Mouse (Mus musculus): ENCODE results near the gene Sgms2. TPM values are rescaled to one million over a fixed set of nuclear protein-coding genes. Genes with fewer than 3 reads are reported as not detected.
A peak's percentile ranks its signal among the peaks of the same experiment; 100 is the strongest.

Sgms2 gene
- polyA plus RNA-seq (2015; fragmentation: Nextera tagmentation; extraction: Ambion mirVana), result 11.1 and 13.2 TPM in 2 replicates

- no peaks in the 10 kb centered on the region for H3K9me3 ChIP-seq (ENCODE audit: low read length)
- ATAC-seq (ENCODE audit: low FRiP score, low TSS enrichment), result no peak
- peak within 1 kb of the TSS; percentile 92 for H3K27ac ChIP-seq (ENCODE audit: low read length)
- 0 out of 2 replicates have a peak, but pooled peaks cover 4% of the 10 kb centered on the region for H3K27me3 ChIP-seq (ENCODE audit: insufficient read depth, low read length)
- no peaks in the 10 kb centered on the region for H3K36me3 ChIP-seq (ENCODE audit: insufficient read depth, low read length)
- H3K4me2 ChIP-seq (replicated peaks; ENCODE audit: low read depth, low read length), result peak within 1 kb of the TSS; percentile 68
- peak within 1 kb of the TSS; percentile 75 for H3K4me3 ChIP-seq (ENCODE audit: low read length)
- WGBS, result 87% methylated on average over 2 of the region's 2 CpGs
- peaks cover 17% of the 10 kb centered on the region; the same call in 1 of the 2 replicates for H3K4me1 ChIP-seq (ENCODE audit: insufficient read depth, low read length)
- peak within 1 kb of the TSS; percentile 86 for H3K9ac ChIP-seq (replicated peaks; ENCODE audit: low read length)
Measured at GRCm38 (mm10) chr3:131491361-131491925, at the start of gene Sgms2. Gene Sgms2 (minus strand): TSS chr3:131491411.

GRCm38 (mm10) chr3:131525229-131525628 lies 34.0 kb upstream of the Sgms2 start:
- H3K27me3 ChIP-seq (ENCODE audit: insufficient read depth, low read length), result no peaks in the 10 kb centered on the region
- 85% methylated on average over 3 of the region's 3 CpGs for WGBS
- H3K4me3 ChIP-seq (ENCODE audit: low read length), result no peak overlapping the region

GRCm38 (mm10) chr3:131524779-131525178 lies 33.6 kb upstream of the Sgms2 start:
- H3K27ac ChIP-seq (ENCODE audit: low read length), result no peak overlapping the region
- no peaks in the 10 kb centered on the region for H3K27me3 ChIP-seq (ENCODE audit: insufficient read depth, low read length)
- no peak overlapping the region for H3K4me3 ChIP-seq (ENCODE audit: low read length)
- H3K9ac ChIP-seq (replicated peaks; ENCODE audit: low read length), result no peak overlapping the region
- H3K9me3 ChIP-seq (ENCODE audit: low read length), result no peaks in the 10 kb centered on the region
- no peaks in the 10 kb centered on the region for H3K36me3 ChIP-seq (ENCODE audit: insufficient read depth, low read length)
- no peak for ATAC-seq (ENCODE audit: low FRiP score, low TSS enrichment)
- no peaks in the 10 kb centered on the region for H3K4me1 ChIP-seq (ENCODE audit: insufficient read depth, low read length)
- no peak overlapping the region for H3K4me2 ChIP-seq (replicated peaks; ENCODE audit: low read depth, low read length)
- 17% methylated on average over 11 of the region's 11 CpGs for WGBS

More at GRCm38 (mm10) chr3:131525229-131525628, 34.0 kb upstream of the Sgms2 start:
- no peak overlapping the region for H3K4me2 ChIP-seq (replicated peaks; ENCODE audit: low read depth, low read length)
- no peaks in the 10 kb centered on the region for H3K4me1 ChIP-seq (ENCODE audit: insufficient read depth, low read length)
- no peak for ATAC-seq (ENCODE audit: low FRiP score, low TSS enrichment)
- H3K27ac ChIP-seq (ENCODE audit: low read length), result no peak overlapping the region
- no peaks in the 10 kb centered on the region for H3K36me3 ChIP-seq (ENCODE audit: insufficient read depth, low read length)
- no peaks in the 10 kb centered on the region for H3K9me3 ChIP-seq (ENCODE audit: low read length)
- no peak overlapping the region for H3K9ac ChIP-seq (replicated peaks; ENCODE audit: low read length)

GRCm38 (mm10) chr3:131524210-131524609 lies 33.0 kb upstream of the Sgms2 start:
- Histone ChIP-seq H3K4me3 (ENCODE audit: low read length) (no peak overlapping the region), H3K36me3 (ENCODE audit: insufficient read depth, low read length) (no peaks in the 10 kb centered on the region), H3K9me3 (ENCODE audit: low read length) (no peaks in the 10 kb centered on the region), H3K27me3 (ENCODE audit: insufficient read depth, low read length) (no peaks in the 10 kb centered on the region), H3K27ac (ENCODE audit: low read length) (no peak overlapping the region), H3K4me2 (replicated peaks; ENCODE audit: low read depth, low read length) (no peak overlapping the region), H3K4me1 (ENCODE audit: insufficient read depth, low read length) (no peaks in the 10 kb centered on the region), H3K9ac (replicated peaks; ENCODE audit: low read length) (no peak overlapping the region)
- ATAC-seq (ENCODE audit: low FRiP score, low TSS enrichment), result no peak
- WGBS, result 71% methylated on average over 5 of the region's 5 CpGs

GRCm38 (mm10) chr3:131523749-131524148 lies 32.5 kb upstream of the Sgms2 start:
- Histone ChIP-seq H3K9ac (replicated peaks; ENCODE audit: low read length) (no peak overlapping the region), H3K27ac (ENCODE audit: low read length) (no peak overlapping the region), H3K4me1 (ENCODE audit: insufficient read depth, low read length) (no peaks in the 10 kb centered on the region), H3K4me3 (ENCODE audit: low read length) (no peak overlapping the region), H3K9me3 (ENCODE audit: low read length) (no peaks in the 10 kb centered on the region), H3K36me3 (ENCODE audit: insufficient read depth, low read length) (no peaks in the 10 kb centered on the region), H3K4me2 (replicated peaks; ENCODE audit: low read depth, low read length) (no peak overlapping the region), H3K27me3 (ENCODE audit: insufficient read depth, low read length) (no peaks in the 10 kb centered on the region)
- 77% methylated on average over 9 of the region's 9 CpGs for WGBS
- ATAC-seq (ENCODE audit: low FRiP score, low TSS enrichment), result no peak

GRCm38 (mm10) chr3:131522243-131522642 lies 31.0 kb upstream of the Sgms2 start:
- no peak overlapping the region for H3K4me2 ChIP-seq (replicated peaks; ENCODE audit: low read depth, low read length)
- H3K27ac ChIP-seq (ENCODE audit: low read length), result no peak overlapping the region
- H3K36me3 ChIP-seq (ENCODE audit: insufficient read depth, low read length), result no peaks in the 10 kb centered on the region
- WGBS, result 52% methylated on average over 7 of the region's 7 CpGs
- H3K4me3 ChIP-seq (ENCODE audit: low read length), result no peak overlapping the region
- H3K27me3 ChIP-seq (ENCODE audit: insufficient read depth, low read length), result no peaks in the 10 kb centered on the region
- no peaks in the 10 kb centered on the region for H3K4me1 ChIP-seq (ENCODE audit: insufficient read depth, low read length)
- H3K9ac ChIP-seq (replicated peaks; ENCODE audit: low read length), result no peak overlapping the region
- H3K9me3 ChIP-seq (ENCODE audit: low read length), result no peaks in the 10 kb centered on the region
- ATAC-seq (ENCODE audit: low FRiP score, low TSS enrichment), result no peak

- H3K27ac ChIP-seq (ENCODE audit: low read length), result no peak overlapping the region
- H3K4me3 ChIP-seq (ENCODE audit: low read length), result no peak overlapping the region
- H3K4me2 ChIP-seq (replicated peaks; ENCODE audit: low read depth, low read length), result no peak overlapping the region
- no peaks in the 10 kb centered on the region for H3K27me3 ChIP-seq (ENCODE audit: insufficient read depth, low read length)
- ATAC-seq (ENCODE audit: low FRiP score, low TSS enrichment), result no peak
- H3K9me3 ChIP-seq (ENCODE audit: low read length), result no peaks in the 10 kb centered on the region
- no peaks in the 10 kb centered on the region for H3K4me1 ChIP-seq (ENCODE audit: insufficient read depth, low read length)
- no peak overlapping the region for H3K9ac ChIP-seq (replicated peaks; ENCODE audit: low read length)
- 82% methylated on average over 4 of the region's 4 CpGs for WGBS
- H3K36me3 ChIP-seq (ENCODE audit: insufficient read depth, low read length), result no peaks in the 10 kb centered on the region
Measured at GRCm38 (mm10) chr3:131521206-131521605, 30.0 kb upstream of the Sgms2 start.

- Histone ChIP-seq H3K27me3 (ENCODE audit: insufficient read depth, low read length) (no peaks in the 10 kb centered on the region), H3K4me3 (ENCODE audit: low read length) (no peak overlapping the region), H3K36me3 (ENCODE audit: insufficient read depth, low read length) (no peaks in the 10 kb centered on the region), H3K4me2 (replicated peaks; ENCODE audit: low read depth, low read length) (no peak overlapping the region), H3K9ac (replicated peaks; ENCODE audit: low read length) (no peak overlapping the region), H3K9me3 (ENCODE audit: low read length) (no peaks in the 10 kb centered on the region), H3K27ac (ENCODE audit: low read length) (no peak overlapping the region), H3K4me1 (ENCODE audit: insufficient read depth, low read length) (no peaks in the 10 kb centered on the region)
- ATAC-seq (ENCODE audit: low FRiP score, low TSS enrichment), result no peak
- WGBS, result 86% methylated on average over 6 of the region's 6 CpGs
Measured at GRCm38 (mm10) chr3:131517756-131518155, 26.5 kb upstream of the Sgms2 start.

- no peak for ATAC-seq (ENCODE audit: low FRiP score, low TSS enrichment)
- no peak overlapping the region for H3K4me3 ChIP-seq (ENCODE audit: low read length)
- no peaks in the 10 kb centered on the region for H3K36me3 ChIP-seq (ENCODE audit: insufficient read depth, low read length)
- no peak overlapping the region for H3K27ac ChIP-seq (ENCODE audit: low read length)
- H3K4me1 ChIP-seq (ENCODE audit: insufficient read depth, low read length), result no peaks in the 10 kb centered on the region
- H3K27me3 ChIP-seq (ENCODE audit: insufficient read depth, low read length), result no peaks in the 10 kb centered on the region
- no peak overlapping the region for H3K4me2 ChIP-seq (replicated peaks; ENCODE audit: low read depth, low read length)
- WGBS, result 81% methylated on average over 7 of the region's 7 CpGs
- H3K9me3 ChIP-seq (ENCODE audit: low read length), result no peaks in the 10 kb centered on the region
- H3K9ac ChIP-seq (replicated peaks; ENCODE audit: low read length), result no peak overlapping the region
Measured at GRCm38 (mm10) chr3:131516332-131516999, 25.3 kb upstream of the Sgms2 start.

- H3K27ac ChIP-seq (ENCODE audit: low read length), result no peak overlapping the region
- H3K36me3 ChIP-seq (ENCODE audit: insufficient read depth, low read length), result no peaks in the 10 kb centered on the region
- no peaks in the 10 kb centered on the region for H3K4me1 ChIP-seq (ENCODE audit: insufficient read depth, low read length)
- WGBS, result 48% methylated on average over 8 of the region's 8 CpGs
- no peak overlapping the region for H3K4me3 ChIP-seq (ENCODE audit: low read length)
- ATAC-seq (ENCODE audit: low FRiP score, low TSS enrichment), result no peak
- no peaks in the 10 kb centered on the region for H3K27me3 ChIP-seq (ENCODE audit: insufficient read depth, low read length)
- no peak overlapping the region for H3K4me2 ChIP-seq (replicated peaks; ENCODE audit: low read depth, low read length)
- H3K9me3 ChIP-seq (ENCODE audit: low read length), result no peaks in the 10 kb centered on the region
- H3K9ac ChIP-seq (replicated peaks; ENCODE audit: low read length), result no peak overlapping the region
Measured at GRCm38 (mm10) chr3:131511616-131512015, 20.4 kb upstream of the Sgms2 start.
